Mouse (Mus musculus): ENCODE measurements at regions not wholly inside any gene's neighbourhood (a gene's known extent, or its start where the extent isn't known, plus 50 kb on each side); places are given as distances from the start of the nearest gene placed in this dataset.

GRCm38 (mm10) chr13:88144591-88144990 is 676.7 kb upstream of the Edil3 start:
- no peak for DNase-seq (ENCODE audit: low read depth, low spot score)

DNA sequence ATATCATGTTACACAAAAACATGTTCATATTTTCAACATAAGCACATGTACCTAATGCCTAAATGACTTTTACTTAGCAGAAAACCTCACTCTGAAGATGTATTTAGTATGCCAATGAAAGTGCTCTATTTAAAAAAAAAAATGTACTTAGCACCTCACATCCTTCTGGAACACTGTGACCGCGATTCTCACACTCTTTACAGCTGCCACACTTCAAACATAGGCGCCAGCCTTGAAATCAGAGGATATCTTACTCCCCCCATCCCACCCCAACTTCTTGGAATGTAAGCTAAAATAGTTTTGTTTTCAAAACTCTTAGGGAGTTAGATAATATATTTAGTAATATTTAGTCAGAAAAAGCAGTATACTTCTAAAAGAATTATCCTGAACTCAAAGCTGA is 634.7 kb upstream of the Edil3 start:
- peak; percentile 39 for DNase-seq (ENCODE audit: low read depth, low spot score)

DNA sequence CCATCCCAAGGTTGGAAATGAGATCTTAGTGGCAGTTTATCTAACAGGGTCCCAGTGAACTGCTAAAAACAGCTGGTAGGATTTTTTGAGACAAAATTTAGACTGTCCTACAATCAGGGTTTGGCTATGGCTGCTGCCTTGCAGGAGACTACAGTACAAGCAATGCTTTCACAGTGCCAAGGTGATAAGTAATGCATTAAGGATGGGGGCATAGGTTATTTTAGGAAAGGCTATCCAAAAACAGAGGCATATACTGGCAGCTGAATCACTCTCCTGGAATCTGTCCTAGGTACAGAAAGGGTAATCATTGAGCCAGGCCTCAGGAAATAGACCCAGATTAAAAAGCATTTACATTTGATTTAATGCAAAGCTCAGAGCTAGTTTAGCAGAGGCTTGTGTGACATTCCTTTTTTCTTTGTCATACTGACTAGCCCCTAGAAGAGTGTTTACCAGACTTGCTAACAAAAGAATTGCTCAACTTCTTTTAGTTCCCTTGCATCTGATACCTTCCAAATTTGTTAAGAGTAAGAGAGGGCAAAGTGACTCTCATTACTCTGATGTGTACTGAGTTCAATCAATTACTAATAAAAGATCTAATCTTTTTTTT is 619.5 kb upstream of the Edil3 start:
- no peak for DNase-seq (ENCODE audit: low read depth, low spot score)

DNA sequence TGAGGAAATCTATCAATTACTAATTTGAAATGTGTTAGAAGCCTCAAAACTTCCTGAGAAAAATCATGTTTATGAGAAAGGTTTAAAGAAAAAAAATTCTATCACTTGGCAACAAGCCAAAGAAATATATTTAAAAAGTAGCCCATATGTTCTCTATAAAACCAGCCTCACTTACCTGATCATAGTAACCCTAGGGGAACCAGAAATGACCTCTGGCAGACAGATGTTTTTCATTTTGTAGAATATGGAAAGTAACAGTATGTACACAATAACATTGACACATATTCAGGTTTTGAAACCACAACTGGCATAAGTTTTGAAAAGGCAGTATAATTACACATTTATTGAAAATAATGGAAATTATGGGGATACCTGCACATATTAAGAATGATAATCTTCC is 580.8 kb upstream of the Edil3 start:
- DNase-seq (ENCODE audit: low read depth, low spot score), result no peak

Data from telencephalon, adult 2 months (tissue).